Mouse (Mus musculus): ENCODE results near the gene Spib. TPM values are rescaled to one million over a fixed set of nuclear protein-coding genes. Genes with fewer than 3 reads are reported as not detected.

The Spib gene
- polyA plus RNA-seq, 1 experiment from 2014 or later: 0.20 TPM

DNA sequence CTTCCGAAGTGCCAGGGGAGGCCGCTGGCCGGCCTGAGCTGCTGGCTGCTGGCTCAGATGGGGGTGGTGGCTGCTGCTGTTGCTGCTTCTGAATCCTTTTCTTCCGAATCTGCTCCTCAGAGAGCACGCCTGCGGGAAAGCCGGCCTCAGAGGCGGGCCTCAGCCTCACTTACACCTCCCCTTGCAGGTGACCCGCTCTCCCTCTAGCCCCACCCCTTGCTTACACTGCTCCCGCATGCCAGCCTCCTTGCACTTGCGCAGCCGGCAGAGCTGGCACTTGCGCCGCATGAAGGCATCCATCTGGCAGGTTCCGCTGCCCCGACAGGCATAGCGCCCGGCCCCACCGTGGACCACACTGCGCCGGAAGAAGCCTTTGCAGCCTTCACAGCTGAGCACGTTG is 19.9 kb upstream of the Spib start:
- no peak for DNase-seq (ENCODE audit: low spot score)
- no peak for ATAC-seq (replicated peaks; ENCODE audit: low FRiP score, low TSS enrichment, low read depth)
- peaks cover 18% of the 10 kb centered on the region for H3K4me1 ChIP-seq (replicated peaks; ENCODE audit: control insufficient read depth, insufficient read depth, low read length)
- H3K27me3 ChIP-seq (replicated peaks; ENCODE audit: control insufficient read depth, insufficient read depth, low read length): no peaks in the 10 kb centered on the region
- no peak overlapping the region for H3K9ac ChIP-seq (ENCODE audit: low read length)
- WGBS: 76% methylated on average over 22 of the region's 22 CpGs
- H3K36me3 ChIP-seq (ENCODE audit: control insufficient read depth, insufficient read depth, low read length): peaks cover 30% of the 10 kb centered on the region
- no peak overlapping the region for H3K4me2 ChIP-seq (ENCODE audit: low read length)
- no peak overlapping the region for H3K27ac ChIP-seq (ENCODE audit: low read depth)
- H3K9me3 ChIP-seq (ENCODE audit: control insufficient read depth, low read length): no peaks in the 10 kb centered on the region
- no peak overlapping the region for H3K4me3 ChIP-seq (ENCODE audit: low read depth, low read length)

- ATAC-seq (replicated peaks; ENCODE audit: low FRiP score, low TSS enrichment, low read depth) (no peak), DNase-seq (ENCODE audit: low spot score) (no peak)
- Histone ChIP-seq H3K9ac (ENCODE audit: low read length) (no peak overlapping the region), H3K27me3 (replicated peaks; ENCODE audit: control insufficient read depth, insufficient read depth, low read length) (no peaks in the 10 kb centered on the region), H3K4me1 (replicated peaks; ENCODE audit: control insufficient read depth, insufficient read depth, low read length) (peaks cover 18% of the 10 kb centered on the region), H3K27ac (ENCODE audit: low read depth) (no peak overlapping the region), H3K9me3 (ENCODE audit: control insufficient read depth, low read length) (no peaks in the 10 kb centered on the region), H3K4me3 (ENCODE audit: low read depth, low read length) (no peak overlapping the region), H3K4me2 (ENCODE audit: low read length) (no peak overlapping the region), H3K36me3 (ENCODE audit: control insufficient read depth, insufficient read depth, low read length) (peaks cover 30% of the 10 kb centered on the region)
- 93% methylated on average over 21 of the region's 21 CpGs for WGBS
Observed at GRCm38 (mm10) chr7:44551301-44551700, 19.4 kb upstream of the Spib start.

DNA sequence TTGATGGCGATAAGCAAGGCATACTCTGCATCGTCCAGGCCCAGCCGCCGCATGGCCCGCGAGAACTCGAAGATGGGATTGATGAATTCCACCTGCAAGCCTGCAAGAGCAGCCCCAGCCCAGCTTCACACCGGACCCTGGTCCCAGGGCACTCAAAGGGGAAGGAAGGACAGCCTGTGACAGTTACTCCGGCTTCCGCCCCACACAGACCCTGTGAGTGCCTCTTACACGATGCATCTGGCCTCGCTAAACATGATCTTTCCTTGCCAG is 18.5 kb upstream of the Spib start:
- Histone ChIP-seq H3K27me3 (replicated peaks; ENCODE audit: control insufficient read depth, insufficient read depth, low read length) (no peaks in the 10 kb centered on the region), H3K4me2 (ENCODE audit: low read length) (no peak overlapping the region), H3K27ac (ENCODE audit: low read depth) (no peak overlapping the region), H3K4me1 (replicated peaks; ENCODE audit: control insufficient read depth, insufficient read depth, low read length) (peaks cover 18% of the 10 kb centered on the region), H3K9ac (ENCODE audit: low read length) (no peak overlapping the region), H3K9me3 (ENCODE audit: control insufficient read depth, low read length) (no peaks in the 10 kb centered on the region), H3K36me3 (ENCODE audit: control insufficient read depth, insufficient read depth, low read length) (peaks cover 30% of the 10 kb centered on the region), H3K4me3 (ENCODE audit: low read depth, low read length) (no peak overlapping the region)
- DNase-seq (ENCODE audit: low spot score) (no peak), ATAC-seq (replicated peaks; ENCODE audit: low FRiP score, low TSS enrichment, low read depth) (no peak)
- 93% methylated on average over 12 of the region's 12 CpGs for WGBS

- no peak overlapping the region for H3K27ac ChIP-seq (ENCODE audit: low read depth)
- H3K9me3 ChIP-seq (ENCODE audit: control insufficient read depth, low read length): no peaks in the 10 kb centered on the region
- ATAC-seq (replicated peaks; ENCODE audit: low FRiP score, low TSS enrichment, low read depth) (no peak), DNase-seq (ENCODE audit: low spot score) (no peak)
- 94% methylated on average over 23 of the region's 23 CpGs for WGBS
- peaks cover 18% of the 10 kb centered on the region for H3K4me1 ChIP-seq (replicated peaks; ENCODE audit: control insufficient read depth, insufficient read depth, low read length)
- H3K4me3 ChIP-seq (ENCODE audit: low read depth, low read length): no peak overlapping the region
- H3K9ac ChIP-seq (ENCODE audit: low read length): no peak overlapping the region
- no peaks in the 10 kb centered on the region for H3K27me3 ChIP-seq (replicated peaks; ENCODE audit: control insufficient read depth, insufficient read depth, low read length)
- peaks cover 30% of the 10 kb centered on the region for H3K36me3 ChIP-seq (ENCODE audit: control insufficient read depth, insufficient read depth, low read length)
- no peak overlapping the region for H3K4me2 ChIP-seq (ENCODE audit: low read length)
Observed at GRCm38 (mm10) chr7:44549621-44550408, 17.9 kb upstream of the Spib start.

DNA sequence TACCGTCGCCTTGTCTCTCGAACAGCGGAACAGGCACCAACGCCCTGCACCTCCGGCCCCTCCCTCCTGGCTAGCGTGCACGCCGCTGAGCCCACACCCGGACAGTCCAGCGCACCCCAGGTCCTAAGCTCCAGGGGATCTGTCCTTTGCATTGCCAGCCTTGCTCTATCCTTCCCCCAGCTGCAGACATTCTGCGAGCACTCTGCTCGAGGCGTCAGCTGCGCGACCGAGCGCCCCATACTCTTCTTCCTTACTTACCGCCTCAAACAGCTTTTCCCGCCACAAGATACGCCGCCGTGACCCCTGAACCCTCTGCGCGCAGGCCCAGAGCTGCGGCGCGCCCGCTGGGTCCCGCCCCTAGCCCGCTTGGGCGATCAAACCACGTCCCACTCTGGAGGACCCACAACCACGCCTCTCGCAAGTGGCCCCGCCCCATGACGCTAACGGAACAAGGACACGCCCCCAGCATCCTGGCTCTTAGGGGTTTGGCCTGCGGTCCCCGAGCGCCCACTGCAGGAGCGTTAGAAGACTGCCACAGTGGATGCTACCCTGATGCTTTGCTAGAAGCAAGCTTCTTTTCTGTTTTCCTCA is 16.7 kb upstream of the Spib start, which contains the start of gene Pold1:
Gene Pold1 (minus strand): TSS at position 353 of the 591 bp plus-strand sequence.
- Histone ChIP-seq H3K4me3 (ENCODE audit: low read depth, low read length) (peak within 1 kb of the TSS; percentile 53), H3K4me2 (ENCODE audit: low read length) (peak within 1 kb of the TSS; percentile 64), H3K27me3 (replicated peaks; ENCODE audit: control insufficient read depth, insufficient read depth, low read length) (no peaks in the 10 kb centered on the region), H3K4me1 (replicated peaks; ENCODE audit: control insufficient read depth, insufficient read depth, low read length) (peaks cover 18% of the 10 kb centered on the region), H3K9me3 (ENCODE audit: control insufficient read depth, low read length) (no peaks in the 10 kb centered on the region), H3K27ac (ENCODE audit: low read depth) (peak within 1 kb of the TSS; percentile 69; the same call in 1 of the 2 replicates), H3K36me3 (ENCODE audit: control insufficient read depth, insufficient read depth, low read length) (peaks cover 30% of the 10 kb centered on the region), H3K9ac (ENCODE audit: low read length) (peak within 1 kb of the TSS; percentile 61)
- DNase-seq (ENCODE audit: low spot score) (peak; percentile 100), ATAC-seq (replicated peaks; ENCODE audit: low FRiP score, low TSS enrichment, low read depth) (peak; percentile 93)
- under 1% methylated on average over 43 of the region's 43 CpGs for WGBS

GRCm38 (mm10) chr7:44547725-44548124 is 15.9 kb upstream of the Spib start:
- H3K9me3 ChIP-seq (ENCODE audit: control insufficient read depth, low read length): no peaks in the 10 kb centered on the region
- peak overlapping the region; percentile 61 for H3K9ac ChIP-seq (ENCODE audit: low read length)
- no peak for ATAC-seq (replicated peaks; ENCODE audit: low FRiP score, low TSS enrichment, low read depth)
- H3K27ac ChIP-seq (ENCODE audit: low read depth): no peak overlapping the region
- peak overlapping the region; percentile 53 for H3K4me3 ChIP-seq (ENCODE audit: low read depth, low read length)
- peak overlapping the region; percentile 64 for H3K4me2 ChIP-seq (ENCODE audit: low read length)
- 21% methylated on average over 5 of the region's 5 CpGs for WGBS
- H3K4me1 ChIP-seq (replicated peaks; ENCODE audit: control insufficient read depth, insufficient read depth, low read length): peaks cover 13% of the 10 kb centered on the region
- H3K27me3 ChIP-seq (replicated peaks; ENCODE audit: control insufficient read depth, insufficient read depth, low read length): no peaks in the 10 kb centered on the region
- H3K36me3 ChIP-seq (ENCODE audit: control insufficient read depth, insufficient read depth, low read length): peaks cover 34% of the 10 kb centered on the region
- no peak for DNase-seq (ENCODE audit: low spot score)

DNA sequence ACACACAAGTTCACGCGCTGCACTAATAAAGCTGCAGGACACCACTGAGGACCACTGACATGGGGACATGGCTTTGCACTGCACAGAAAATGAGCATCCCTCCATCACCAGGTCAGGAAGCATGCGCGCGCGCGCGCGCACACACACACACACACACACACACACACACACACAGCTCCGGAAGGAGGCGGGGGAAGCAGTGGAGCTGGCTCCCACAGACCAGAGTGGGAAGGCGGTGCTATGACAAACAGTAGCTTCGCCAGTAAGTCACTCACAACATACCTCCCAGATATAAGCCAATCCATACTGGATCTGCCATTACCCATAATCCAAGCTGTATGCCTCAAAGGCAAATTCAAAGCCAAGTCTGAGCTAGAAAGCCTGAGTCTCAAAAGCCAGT is 15.2 kb upstream of the Spib start:
- Histone ChIP-seq H3K27me3 (replicated peaks; ENCODE audit: control insufficient read depth, insufficient read depth, low read length) (no peaks in the 10 kb centered on the region), H3K9ac (ENCODE audit: low read length) (peak overlapping the region; percentile 61; the same call in 1 of the 2 replicates), H3K4me1 (replicated peaks; ENCODE audit: control insufficient read depth, insufficient read depth, low read length) (peaks cover 12% of the 10 kb centered on the region), H3K4me2 (ENCODE audit: low read length) (peak overlapping the region; percentile 64), H3K27ac (ENCODE audit: low read depth) (no peak overlapping the region), H3K36me3 (ENCODE audit: control insufficient read depth, insufficient read depth, low read length) (peaks cover 37% of the 10 kb centered on the region), H3K4me3 (ENCODE audit: low read depth, low read length) (no peak overlapping the region), H3K9me3 (ENCODE audit: control insufficient read depth, low read length) (no peaks in the 10 kb centered on the region)
- WGBS: 90% methylated on average over 13 of the region's 13 CpGs
- DNase-seq (ENCODE audit: low spot score) (no peak), ATAC-seq (replicated peaks; ENCODE audit: low FRiP score, low TSS enrichment, low read depth) (no peak)

- no peak overlapping the region for H3K4me3 ChIP-seq (ENCODE audit: low read depth, low read length)
- H3K27me3 ChIP-seq (replicated peaks; ENCODE audit: control insufficient read depth, insufficient read depth, low read length): no peaks in the 10 kb centered on the region
- ATAC-seq (replicated peaks; ENCODE audit: low FRiP score, low TSS enrichment, low read depth): no peak
- DNase-seq (ENCODE audit: low spot score): no peak
- H3K27ac ChIP-seq (ENCODE audit: low read depth): no peak overlapping the region
- no peaks in the 10 kb centered on the region for H3K9me3 ChIP-seq (ENCODE audit: control insufficient read depth, low read length)
- no peak overlapping the region for H3K9ac ChIP-seq (ENCODE audit: low read length)
- peaks cover 33% of the 10 kb centered on the region for H3K36me3 ChIP-seq (ENCODE audit: control insufficient read depth, insufficient read depth, low read length)
- WGBS: 98% methylated on average over 3 of the region's 3 CpGs
- peaks cover 12% of the 10 kb centered on the region for H3K4me1 ChIP-seq (replicated peaks; ENCODE audit: control insufficient read depth, insufficient read depth, low read length)
- H3K4me2 ChIP-seq (ENCODE audit: low read length): no peak overlapping the region
Observed at GRCm38 (mm10) chr7:44546274-44546673, 14.4 kb upstream of the Spib start.

GRCm38 (mm10) chr7:44543071-44543470 is 11.2 kb upstream of the Spib start:
- no peak for DNase-seq (ENCODE audit: low spot score)
- peaks cover 45% of the 10 kb centered on the region for H3K36me3 ChIP-seq (ENCODE audit: control insufficient read depth, insufficient read depth, low read length)
- 82% methylated on average over 12 of the region's 12 CpGs for WGBS

More at GRCm38 (mm10) chr7:44543071-44543470, 11.2 kb upstream of the Spib start:
- no peak overlapping the region for H3K9ac ChIP-seq (ENCODE audit: low read length)
- H3K27me3 ChIP-seq (replicated peaks; ENCODE audit: control insufficient read depth, insufficient read depth, low read length): no peaks in the 10 kb centered on the region
- no peak overlapping the region for H3K27ac ChIP-seq (ENCODE audit: low read depth)
- H3K4me1 ChIP-seq (replicated peaks; ENCODE audit: control insufficient read depth, insufficient read depth, low read length): peaks cover 12% of the 10 kb centered on the region
- no peak overlapping the region for H3K4me2 ChIP-seq (ENCODE audit: low read length)
- no peak for ATAC-seq (replicated peaks; ENCODE audit: low FRiP score, low TSS enrichment, low read depth)
- H3K4me3 ChIP-seq (ENCODE audit: low read depth, low read length): no peak overlapping the region
- H3K9me3 ChIP-seq (ENCODE audit: control insufficient read depth, low read length): no peaks in the 10 kb centered on the region

All from intestine, embryonic 14.5 days (tissue).